Mouse (Mus musculus) G1E (cell line): ENCODE data around the gene Slc22a14. TPM values are rescaled to one million over a fixed set of nuclear protein-coding genes. Genes with fewer than 3 reads are reported as not detected.

Source experiments
- ATAC-seq: 2 replicates; pipeline ENCODE4 v1.8.0; 2016; ENCODE audit warnings: mild to moderate bottlenecking; ENCODE audit not compliant: insufficient number of reproducible peaks, poor library complexity, low FRiP score, severe bottlenecking; ENCODE audit errors: extremely low read depth
- DNase-seq: peaks from one replicate; pipeline ENCODE4 v3.0.0; 2012; ENCODE audit warnings: low spot score
- H3K27me3 ChIP-seq: 2 replicates; pipeline ENCODE4 v1.6.1; 2012; ENCODE audit warnings: mild to moderate bottlenecking, low read length, inconsistent platforms; ENCODE audit not compliant: insufficient read depth
- H3K36me3 ChIP-seq: replicated peaks from 2 replicates; pipeline ENCODE3; 2012; ENCODE audit warnings: mild to moderate bottlenecking, inconsistent platforms
- H3K4me1 ChIP-seq: 2 replicates; pipeline ENCODE4 v1.6.1; 2012; ENCODE audit warnings: low read depth, low read length, inconsistent platforms, mixed read lengths; ENCODE audit not compliant: insufficient read depth
- H3K4me3 ChIP-seq: 2 replicates; pipeline ENCODE4 v1.5.1; 2012; ENCODE audit warnings: low read depth, mild to moderate bottlenecking, inconsistent platforms, low read length, moderate library complexity, mixed read lengths
- H3K9me3 ChIP-seq: replicated peaks from 2 replicates; pipeline ENCODE4 v1.6.1; 2012; ENCODE audit warnings: inconsistent platforms
- CTCF ChIP-seq: IDR thresholded peaks from 2 replicates; pipeline ENCODE4 v1.5.1; 2012; ENCODE audit warnings: low read depth, low read length, inconsistent platforms, mixed read lengths
- GATA1 ChIP-seq: IDR thresholded peaks from 2 replicates; pipeline ENCODE4 v1.6.1; 2012; ENCODE audit warnings: borderline replicate concordance, low read length, inconsistent platforms, mixed read lengths
- GATA2 ChIP-seq: IDR thresholded peaks from 2 replicates; pipeline ENCODE4 v1.6.1; 2012; ENCODE audit warnings: low read depth, low read length, inconsistent platforms, borderline replicate concordance
- POLR2AphosphoS5 ChIP-seq: IDR thresholded peaks from 2 replicates; pipeline ENCODE4 v1.6.1; 2012; ENCODE audit warnings: low read depth, low read length, inconsistent platforms; ENCODE audit not compliant: insufficient replicate concordance
- TAL1 ChIP-seq: conservative IDR thresholded peaks from 2 replicates; pipeline ENCODE4 v1.6.1; 2012; ENCODE audit warnings: low read depth, low read length, inconsistent platforms, mixed read lengths
- polyA plus RNA-seq: library from polyadenylated mRNA; stranded (reverse); fragments of >175 nt; gene quantifications from 2 replicates; pipeline ENCODE4 v1.2.3, GENCODE M21; 2012
- total RNA-seq, 2 experiments: library from RNA; stranded (forward) in 1 of 2; stranded (reverse) in 1 of 2; fragments of 200-1000 nt in 1 of 2; fragments of >200 nt in 1 of 2; fragmentation: Nextera tagmentation in 1 of 2; gene quantifications; 2 replicates each; pipeline ENCODE4 v1.2.3; 2014 to 2017

Gene Slc22a14
- total and polyA plus RNA-seq, 3 experiments: not detected

- Histone ChIP-seq H3K4me1 (no peaks in the 10 kb centered on the region), H3K9me3 (peaks cover 46% of the 10 kb centered on the region), H3K36me3 (no peaks in the 10 kb centered on the region), H3K27me3 (no peaks in the 10 kb centered on the region), H3K4me3 (no peak overlapping the region)
- TF ChIP-seq TAL1: no peak
- no peak for TF ChIP-seq GATA1
- no peak for TF ChIP-seq POLR2AphosphoS5
- no peak for TF ChIP-seq GATA2
- TF ChIP-seq CTCF: no peak
- DNase-seq: no peak
- no peak for ATAC-seq
Measured at GRCm38 (mm10) chr9:119199151-119199861, 166.0 kb downstream of the Slc22a14 start.

- ATAC-seq: no peak
- no peak for DNase-seq
- H3K4me3 ChIP-seq: no peak overlapping the region
- H3K36me3 ChIP-seq: no peaks in the 10 kb centered on the region
- peaks cover 38% of the 10 kb centered on the region for H3K9me3 ChIP-seq
- H3K27me3 ChIP-seq: no peaks in the 10 kb centered on the region
- H3K4me1 ChIP-seq: no peaks in the 10 kb centered on the region
- no peak for TF ChIP-seq POLR2AphosphoS5
- TF ChIP-seq GATA2: no peak
- no peak for TF ChIP-seq CTCF
- no peak for TF ChIP-seq GATA1
- TF ChIP-seq TAL1: no peak
Measured at GRCm38 (mm10) chr9:119192202-119192990, 173.0 kb downstream of the Slc22a14 start.

GRCm38 (mm10) chr9:119181241-119181728, 184.1 kb downstream of the Slc22a14 start:
- H3K36me3 ChIP-seq: no peaks in the 10 kb centered on the region
- DNase-seq: no peak
- H3K4me3 ChIP-seq: no peak overlapping the region
- no peak for ATAC-seq
- no peaks in the 10 kb centered on the region for H3K4me1 ChIP-seq
- peaks cover 46% of the 10 kb centered on the region for H3K9me3 ChIP-seq
- TF ChIP-seq TAL1: no peak
- no peak for TF ChIP-seq POLR2AphosphoS5
- TF ChIP-seq GATA2: no peak
- TF ChIP-seq CTCF: no peak
- TF ChIP-seq GATA1: no peak
- no peaks in the 10 kb centered on the region for H3K27me3 ChIP-seq

GRCm38 (mm10) chr9:119179292-119179691, 186.1 kb downstream of the Slc22a14 start:
- no peaks in the 10 kb centered on the region for H3K4me1 ChIP-seq
- TF ChIP-seq POLR2AphosphoS5 (no peak), GATA2 (no peak), TAL1 (no peak), CTCF (no peak), GATA1 (no peak)
- no peak overlapping the region for H3K4me3 ChIP-seq
- H3K27me3 ChIP-seq: no peaks in the 10 kb centered on the region
- H3K36me3 ChIP-seq: no peaks in the 10 kb centered on the region
- no peak for ATAC-seq
- DNase-seq: no peak
- H3K9me3 ChIP-seq: peaks cover 53% of the 10 kb centered on the region

GRCm38 (mm10) chr9:119167608-119168007, 197.7 kb downstream of the Slc22a14 start:
- H3K27me3 ChIP-seq: no peaks in the 10 kb centered on the region
- no peak for ATAC-seq

GRCm38 (mm10) chr9:119165548-119165947, 199.8 kb downstream of the Slc22a14 start:
- ATAC-seq (no peak), DNase-seq (no peak)

More at GRCm38 (mm10) chr9:119167608-119168007, 197.7 kb downstream of the Slc22a14 start:
- Histone ChIP-seq H3K36me3 (no peaks in the 10 kb centered on the region), H3K4me3 (no peak overlapping the region), H3K9me3 (peaks cover 66% of the 10 kb centered on the region), H3K4me1 (no peaks in the 10 kb centered on the region)
- DNase-seq: no peak
- TF ChIP-seq CTCF (no peak), GATA1 (no peak), GATA2 (no peak), POLR2AphosphoS5 (no peak), TAL1 (no peak)

More at GRCm38 (mm10) chr9:119165548-119165947, 199.8 kb downstream of the Slc22a14 start:
- Histone ChIP-seq H3K9me3 (peaks cover 68% of the 10 kb centered on the region), H3K27me3 (no peaks in the 10 kb centered on the region), H3K36me3 (no peaks in the 10 kb centered on the region), H3K4me1 (no peaks in the 10 kb centered on the region), H3K4me3 (no peak overlapping the region)
- no peak for TF ChIP-seq GATA2
- TF ChIP-seq GATA1: no peak
- no peak for TF ChIP-seq TAL1
- no peak for TF ChIP-seq POLR2AphosphoS5
- no peak for TF ChIP-seq CTCF
